Mouse (Mus musculus): ENCODE data around the gene Epb41. TPM values are rescaled to one million over a fixed set of nuclear protein-coding genes. Genes with fewer than 3 reads are reported as not detected.

Gene Epb41
- polyA plus RNA-seq, 1 experiment from 2014 or later: 73.7 TPM

- Histone ChIP-seq H3K9me3 (no peaks in the 10 kb centered on the region), H3K27ac (replicated peaks) (no peak overlapping the region), H3K4me1 (no peaks in the 10 kb centered on the region), H3K4me3 (no peak overlapping the region), H3K27me3 (no peaks in the 10 kb centered on the region), H3K9ac (replicated peaks) (no peak overlapping the region), H3K4me2 (replicated peaks) (no peak overlapping the region), H3K36me3 (no peaks in the 10 kb centered on the region)
- no peak for ATAC-seq (replicated peaks)
Observed at GRCm38 (mm10) chr4:132057311-132057710, 17.8 kb downstream of the Epb41 start.

GRCm38 (mm10) chr4:132051321-132052275 lies 23.5 kb downstream of the Epb41 start:
- H3K4me1 ChIP-seq: peaks cover 20% of the 10 kb centered on the region
- no peak overlapping the region for H3K27ac ChIP-seq (replicated peaks)
- no peak for ATAC-seq (replicated peaks)
- WGBS: 74% methylated on average over 10 of the region's 10 CpGs
- no peak overlapping the region for H3K4me2 ChIP-seq (replicated peaks)
- no peak overlapping the region for H3K9ac ChIP-seq (replicated peaks)
- no peaks in the 10 kb centered on the region for H3K36me3 ChIP-seq
- peaks cover 11% of the 10 kb centered on the region; the same call in 1 of the 2 replicates for H3K27me3 ChIP-seq
- H3K4me3 ChIP-seq: no peak overlapping the region
- no peaks in the 10 kb centered on the region for H3K9me3 ChIP-seq

- no peak for ATAC-seq (replicated peaks)
- peak overlapping the region; percentile 20; the same call in 1 of the 2 replicates for H3K9ac ChIP-seq (replicated peaks)
- H3K4me2 ChIP-seq (replicated peaks): peak overlapping the region; percentile 75
- H3K9me3 ChIP-seq: no peaks in the 10 kb centered on the region
- H3K4me1 ChIP-seq: peaks cover 29% of the 10 kb centered on the region
- no peaks in the 10 kb centered on the region for H3K36me3 ChIP-seq
- peak overlapping the region; percentile 5; the same call in 1 of the 2 replicates for H3K27ac ChIP-seq (replicated peaks)
- H3K27me3 ChIP-seq: peaks cover 11% of the 10 kb centered on the region; the same call in 1 of the 2 replicates
- WGBS: 7% methylated on average over 15 of the region's 15 CpGs
- peak overlapping the region; percentile 68 for H3K4me3 ChIP-seq
Observed at GRCm38 (mm10) chr4:132049549-132050200, 25.4 kb downstream of the Epb41 start.

GRCm38 (mm10) chr4:132048995-132049404 lies 26.1 kb downstream of the Epb41 start:
- Histone ChIP-seq H3K36me3 (no peaks in the 10 kb centered on the region), H3K27ac (replicated peaks) (peak overlapping the region; percentile 93), H3K9ac (replicated peaks) (peak overlapping the region; percentile 95), H3K9me3 (no peaks in the 10 kb centered on the region), H3K4me2 (replicated peaks) (peak overlapping the region; percentile 75), H3K4me3 (peak overlapping the region; percentile 68), H3K4me1 (peaks cover 29% of the 10 kb centered on the region), H3K27me3 (peaks cover 11% of the 10 kb centered on the region; the same call in 1 of the 2 replicates)
- peak; percentile 99 for ATAC-seq (replicated peaks)
- WGBS: under 1% methylated on average over 30 of the region's 46 CpGs

- peak; percentile 65 for ATAC-seq (replicated peaks)
- H3K4me1 ChIP-seq: peaks cover 29% of the 10 kb centered on the region
- under 1% methylated on average over 83 of the region's 95 CpGs for WGBS
Observed at GRCm38 (mm10) chr4:132048011-132048991, 26.8 kb downstream of the Epb41 start.

GRCm38 (mm10) chr4:132043726-132044125 lies 31.4 kb downstream of the Epb41 start:
- Histone ChIP-seq H3K4me3 (no peak overlapping the region), H3K27ac (replicated peaks) (no peak overlapping the region), H3K36me3 (no peaks in the 10 kb centered on the region), H3K4me1 (peaks cover 26% of the 10 kb centered on the region), H3K4me2 (replicated peaks) (no peak overlapping the region), H3K9me3 (no peaks in the 10 kb centered on the region), H3K9ac (replicated peaks) (no peak overlapping the region), H3K27me3 (no peaks in the 10 kb centered on the region)
- ATAC-seq (replicated peaks): no peak
- WGBS: 89% methylated on average over 3 of the region's 3 CpGs

More at GRCm38 (mm10) chr4:132048011-132048991, 26.8 kb downstream of the Epb41 start:
- H3K36me3 ChIP-seq: no peaks in the 10 kb centered on the region
- H3K27me3 ChIP-seq: peaks cover 11% of the 10 kb centered on the region; the same call in 1 of the 2 replicates
- H3K4me2 ChIP-seq (replicated peaks): peak overlapping the region; percentile 75
- peak overlapping the region; percentile 93 for H3K27ac ChIP-seq (replicated peaks)
- H3K9me3 ChIP-seq: no peaks in the 10 kb centered on the region
- H3K9ac ChIP-seq (replicated peaks): peak overlapping the region; percentile 95
- H3K4me3 ChIP-seq: peak overlapping the region; percentile 68

- 73% methylated on average over 6 of the region's 6 CpGs for WGBS
- Histone ChIP-seq H3K27me3 (0 out of 2 replicates have a peak, but pooled peaks cover 4% of the 10 kb centered on the region), H3K9me3 (no peaks in the 10 kb centered on the region), H3K36me3 (no peaks in the 10 kb centered on the region), H3K4me2 (replicated peaks) (no peak overlapping the region), H3K4me3 (no peak overlapping the region), H3K27ac (replicated peaks) (no peak overlapping the region), H3K4me1 (peaks cover 19% of the 10 kb centered on the region), H3K9ac (replicated peaks) (no peak overlapping the region)
- ATAC-seq (replicated peaks): no peak
Observed at GRCm38 (mm10) chr4:132041471-132042332, 33.4 kb downstream of the Epb41 start.

- 0 out of 2 replicates have a peak, but pooled peaks cover 4% of the 10 kb centered on the region for H3K27me3 ChIP-seq
- no peak overlapping the region for H3K4me3 ChIP-seq
- no peaks in the 10 kb centered on the region for H3K36me3 ChIP-seq
- 91% methylated on average over 8 of the region's 8 CpGs for WGBS
- no peak overlapping the region for H3K27ac ChIP-seq (replicated peaks)
- H3K9me3 ChIP-seq: no peaks in the 10 kb centered on the region
- no peak for ATAC-seq (replicated peaks)
- H3K4me2 ChIP-seq (replicated peaks): no peak overlapping the region
- H3K9ac ChIP-seq (replicated peaks): no peak overlapping the region
- H3K4me1 ChIP-seq: peaks cover 9% of the 10 kb centered on the region; the same call in 1 of the 2 replicates
Observed at GRCm38 (mm10) chr4:132039975-132040645, 35.0 kb downstream of the Epb41 start.

GRCm38 (mm10) chr4:132039521-132039920 lies 35.6 kb downstream of the Epb41 start:
- ATAC-seq (replicated peaks): no peak
- Histone ChIP-seq H3K9ac (replicated peaks) (no peak overlapping the region), H3K4me1 (peaks cover 10% of the 10 kb centered on the region; the same call in 1 of the 2 replicates), H3K9me3 (no peaks in the 10 kb centered on the region), H3K36me3 (no peaks in the 10 kb centered on the region), H3K4me3 (no peak overlapping the region), H3K27ac (replicated peaks) (no peak overlapping the region), H3K4me2 (replicated peaks) (no peak overlapping the region), H3K27me3 (0 out of 2 replicates have a peak, but pooled peaks cover 4% of the 10 kb centered on the region)
- WGBS: 95% methylated on average over 2 of the region's 2 CpGs

- no peak overlapping the region for H3K4me3 ChIP-seq
- H3K4me1 ChIP-seq: peaks cover 14% of the 10 kb centered on the region; the same call in 1 of the 2 replicates
- H3K4me2 ChIP-seq (replicated peaks): no peak overlapping the region
- H3K9ac ChIP-seq (replicated peaks): no peak overlapping the region
- 0 out of 2 replicates have a peak, but pooled peaks cover 4% of the 10 kb centered on the region for H3K27me3 ChIP-seq
- no peaks in the 10 kb centered on the region for H3K9me3 ChIP-seq
- no peaks in the 10 kb centered on the region for H3K36me3 ChIP-seq
- ATAC-seq (replicated peaks): no peak
- H3K27ac ChIP-seq (replicated peaks): no peak overlapping the region
- WGBS: 89% methylated on average over 2 of the region's 2 CpGs
Observed at GRCm38 (mm10) chr4:132038809-132039208, 36.3 kb downstream of the Epb41 start.

All from forebrain, embryonic 15.5 days (tissue).